Mouse (Mus musculus): ENCODE measurements around the gene Bach2.

Bach2 gene

DNA sequence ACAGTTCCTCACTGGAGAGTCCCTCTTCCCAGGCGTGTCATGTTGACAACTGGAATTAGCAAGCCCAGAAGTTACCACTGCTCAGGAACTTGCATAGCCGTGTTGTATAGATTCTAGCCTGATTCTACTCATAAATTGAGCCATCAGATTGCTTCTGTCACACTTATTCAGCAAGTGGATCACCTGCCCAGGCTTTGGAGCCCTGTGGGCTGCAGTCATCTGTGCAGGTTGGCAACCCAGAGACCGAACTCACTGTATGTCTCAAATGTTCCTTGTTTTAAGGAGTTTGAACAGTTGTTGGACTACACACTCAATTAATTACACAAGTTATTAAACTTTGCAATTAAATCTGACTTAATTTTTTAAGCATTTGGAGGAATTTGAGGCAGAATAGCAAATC is 61.4 kb downstream of the Bach2 start:
- DNase-seq: no peak

DNA sequence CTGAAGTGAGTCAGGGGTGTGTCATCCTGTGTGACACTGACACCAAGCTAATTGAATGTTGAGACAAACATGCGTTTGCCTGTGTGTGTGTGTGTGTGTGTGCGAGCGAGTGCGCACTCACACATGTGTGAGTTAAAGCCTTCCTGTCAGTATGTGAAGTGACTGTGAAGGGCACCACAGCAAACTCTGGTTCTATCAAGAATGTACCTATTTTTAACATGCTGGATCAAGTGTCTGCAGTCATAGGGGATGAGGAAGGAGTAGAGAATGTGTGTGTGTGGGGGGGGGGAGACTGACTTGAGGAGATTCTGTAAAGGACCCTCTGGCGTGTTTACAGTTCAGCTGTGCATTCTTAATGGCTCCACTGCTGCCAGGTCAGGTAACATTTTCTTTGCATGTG is 64.1 kb downstream of the Bach2 start:
- DNase-seq: no peak

DNA sequence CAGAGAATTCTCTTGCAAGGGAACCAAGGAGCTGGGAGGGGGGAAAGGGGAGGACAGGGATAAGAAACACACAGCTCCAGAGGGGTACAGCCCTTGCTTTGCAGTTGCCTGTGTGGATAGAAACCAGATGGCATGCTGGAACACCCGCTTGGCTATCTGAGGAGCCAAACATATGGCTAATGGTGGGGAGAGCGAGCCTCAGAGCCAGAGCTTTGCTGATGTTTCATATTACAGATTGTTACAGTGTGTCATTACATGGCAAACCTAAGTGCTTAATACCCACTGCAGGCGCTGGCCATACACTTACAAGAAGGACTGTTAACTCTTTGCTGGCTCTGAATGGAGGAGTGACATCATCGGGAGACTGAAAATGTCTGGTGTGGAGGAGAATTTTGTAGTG is 64.5 kb downstream of the Bach2 start:
- DNase-seq: no peak

DNA sequence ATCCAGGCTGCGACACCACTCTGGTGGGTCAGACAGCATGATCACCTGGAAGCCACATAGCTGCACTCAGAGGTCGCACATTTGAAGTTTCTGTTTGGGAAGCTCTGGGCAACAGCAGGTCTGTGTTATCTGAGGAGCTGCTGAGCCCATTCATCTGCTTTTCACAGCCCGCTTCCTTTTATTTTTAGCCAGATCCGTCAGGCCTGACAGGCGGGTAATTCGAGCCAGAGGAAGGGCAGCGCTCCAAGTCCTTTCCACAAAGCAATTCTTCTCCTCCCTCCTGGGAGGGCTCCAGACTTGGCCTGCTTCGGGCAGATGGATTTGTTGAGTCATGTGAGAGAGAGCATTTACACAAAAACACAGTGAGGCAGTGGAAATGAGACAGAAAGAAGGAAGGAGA is 65.1 kb downstream of the Bach2 start:
- no peak for DNase-seq

DNA sequence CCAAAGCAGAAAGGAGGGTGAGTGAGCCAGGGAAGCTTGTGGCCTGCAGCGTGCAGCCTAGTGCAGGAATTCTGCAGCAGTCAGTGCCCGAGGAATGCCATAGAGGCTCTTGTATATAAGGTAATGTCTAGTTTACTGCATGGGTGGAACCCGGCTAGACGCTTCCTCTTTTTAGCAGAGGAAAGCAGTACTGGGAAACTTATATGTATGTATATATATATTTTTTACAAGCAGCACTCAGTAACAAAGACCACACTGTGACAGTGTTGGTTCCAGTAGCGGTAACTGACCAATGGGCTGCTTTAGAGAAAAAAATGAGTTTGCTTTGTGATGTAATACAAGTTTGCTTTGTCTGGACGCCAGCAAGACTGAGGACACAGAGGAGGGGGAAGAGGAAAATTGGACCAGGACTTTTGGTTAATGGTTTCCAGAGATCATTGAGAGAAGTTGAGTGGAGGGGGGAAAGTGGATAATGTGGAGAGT is 65.7 kb downstream of the Bach2 start:
- DNase-seq: no peak

DNA sequence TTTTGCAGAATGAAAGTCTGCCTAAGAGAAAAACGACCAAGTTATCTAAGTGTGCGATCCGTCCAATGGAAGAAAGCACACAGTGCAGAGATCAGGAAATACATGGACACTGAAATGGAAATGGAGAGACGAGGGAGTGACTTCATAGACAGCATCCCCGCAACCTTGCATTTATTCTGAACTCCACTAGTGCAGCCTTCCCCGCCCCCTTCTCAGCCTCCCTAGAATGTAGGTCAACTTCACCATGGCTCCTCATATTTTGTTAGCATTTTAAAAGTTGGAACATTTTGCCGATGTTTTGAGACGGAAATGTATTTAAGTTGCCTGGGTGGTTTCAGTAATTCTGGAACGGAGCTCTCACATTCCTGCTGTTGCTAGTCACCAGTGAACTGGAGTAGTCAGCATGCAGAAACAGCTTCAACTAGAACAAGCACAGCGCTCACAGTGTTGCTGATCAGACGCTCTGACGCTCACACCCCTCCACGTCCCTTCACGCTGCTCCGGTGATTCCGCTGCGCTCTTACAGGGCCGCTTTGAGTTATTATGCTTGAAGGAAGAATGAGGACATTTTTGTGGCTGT is 66.5 kb downstream of the Bach2 start:
- DNase-seq: no peak

DNA sequence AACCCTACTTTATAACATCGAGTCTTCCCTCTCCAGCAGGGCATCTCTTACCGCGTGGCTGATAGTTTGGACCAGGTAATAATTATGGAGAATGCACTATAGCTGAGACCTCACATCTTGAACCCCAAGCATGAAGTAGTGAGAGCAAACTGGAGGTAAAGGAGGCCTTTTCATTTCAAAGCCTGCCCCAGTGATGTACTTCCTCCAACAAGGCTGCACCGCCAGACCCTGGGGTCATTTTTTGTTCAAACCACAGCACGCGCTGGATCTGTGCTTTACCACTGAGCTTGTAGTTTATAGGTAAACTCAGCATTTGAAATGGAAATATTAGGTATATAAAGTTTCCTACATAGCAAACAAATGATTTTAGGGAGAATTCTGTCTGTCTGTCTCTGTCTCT is 67.1 kb downstream of the Bach2 start:
- no peak for DNase-seq

DNA sequence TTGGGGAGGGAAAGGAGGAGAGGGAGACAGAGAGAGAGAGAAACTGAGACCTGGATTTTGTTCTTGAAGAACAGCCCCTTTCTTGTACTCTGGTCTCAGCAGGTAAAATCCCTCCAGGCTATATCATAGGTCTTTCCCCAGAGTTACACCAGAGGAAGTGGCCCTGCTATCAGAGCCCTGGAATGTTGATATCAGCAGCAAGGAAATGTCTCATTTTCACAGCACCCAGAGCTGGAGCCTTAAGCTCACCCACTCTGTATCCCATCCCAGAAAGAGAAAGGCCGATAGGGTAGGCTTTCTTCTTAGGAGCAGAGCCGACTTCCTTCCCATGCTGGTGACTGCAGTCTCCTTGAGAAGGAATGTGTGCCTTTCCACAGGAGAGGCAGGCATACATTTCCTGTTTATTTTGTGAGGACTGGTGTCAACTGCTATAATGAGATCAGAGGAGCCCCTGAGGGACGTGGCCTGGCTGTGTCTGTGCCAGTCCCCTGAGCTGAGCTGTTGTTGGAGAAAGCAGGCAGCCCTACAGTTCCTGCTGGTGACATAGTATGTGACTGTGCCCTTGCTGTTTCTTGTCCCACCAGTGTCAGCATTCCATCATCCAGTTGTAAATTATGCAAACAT is 67.7 kb downstream of the Bach2 start:
- DNase-seq: no peak

DNA sequence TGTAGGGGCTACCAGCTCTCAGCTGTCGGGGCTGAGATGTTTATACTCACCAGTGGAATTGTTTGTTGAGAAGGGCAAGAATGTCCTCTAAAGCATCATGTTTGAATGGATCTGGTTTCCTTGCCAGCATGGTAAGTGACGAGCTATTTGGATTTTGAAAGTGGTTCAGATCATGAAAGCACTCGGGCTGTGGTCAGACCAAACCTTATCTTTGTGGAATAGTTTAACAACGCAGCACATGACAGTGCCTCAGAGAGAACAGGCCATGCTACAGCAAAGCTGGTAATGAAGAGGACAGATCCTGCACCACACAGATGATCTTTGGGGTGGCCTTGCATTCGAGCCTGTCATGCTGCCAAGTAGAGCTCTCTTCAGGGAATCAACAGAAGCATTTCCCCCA is 68.6 kb downstream of the Bach2 start:
- no peak for DNase-seq

DNA sequence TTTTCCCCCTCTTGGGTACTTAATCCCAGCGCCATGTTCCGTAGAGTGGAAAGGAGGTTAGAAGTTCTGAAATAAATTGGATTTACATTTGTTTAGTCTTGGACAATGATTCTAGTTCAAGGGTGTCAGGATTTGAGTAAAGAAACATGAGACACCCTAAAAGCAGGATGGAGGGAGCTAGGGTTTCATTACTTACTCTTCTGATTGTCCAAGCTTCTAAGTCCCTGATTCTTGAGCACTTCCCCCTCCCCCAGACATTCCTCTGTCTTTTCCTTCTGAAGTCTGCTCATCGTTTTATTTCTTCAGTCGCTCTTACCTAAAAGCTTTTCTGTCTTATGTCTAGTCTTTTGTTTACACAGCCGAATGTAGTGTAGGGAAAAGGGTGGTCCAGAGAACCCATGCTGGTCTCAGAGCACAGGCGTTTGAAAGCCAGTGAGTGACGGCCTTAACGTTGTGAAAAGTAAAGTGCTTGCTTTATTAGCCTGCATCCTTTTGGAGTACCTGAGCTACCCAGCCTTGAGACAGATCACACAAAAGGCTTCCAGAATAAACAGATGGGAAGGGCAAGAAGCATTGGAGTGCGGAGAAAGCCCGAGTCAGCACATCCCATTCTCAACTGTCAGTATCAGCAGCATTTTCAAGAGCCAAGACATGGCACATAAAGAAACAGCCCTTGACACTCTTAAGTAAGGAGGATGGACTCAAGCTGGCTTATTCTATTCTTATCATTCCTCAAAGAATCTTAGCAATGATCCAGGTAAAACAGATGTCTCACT is 73.8 kb downstream of the Bach2 start:
- DNase-seq: no peak

DNA sequence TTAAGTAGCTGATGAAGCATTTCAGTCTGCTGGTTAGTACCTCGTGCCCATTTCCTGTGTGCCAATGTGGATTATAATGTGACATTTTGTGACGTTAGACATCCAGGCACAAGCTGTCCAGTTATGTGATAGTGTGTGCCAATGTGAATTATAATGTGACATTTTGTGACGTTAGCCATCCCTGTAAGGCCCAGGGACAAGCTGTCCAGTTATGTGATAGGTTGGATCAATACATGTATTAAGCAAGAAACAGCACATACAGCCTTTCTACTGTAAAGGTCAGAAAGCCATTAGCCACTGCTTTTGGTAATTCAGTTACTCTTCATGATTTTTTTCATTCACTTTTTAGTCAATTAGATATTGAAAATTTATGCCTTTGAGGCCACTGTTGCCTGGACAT is 76.3 kb downstream of the Bach2 start:
- DNase-seq: no peak

DNA sequence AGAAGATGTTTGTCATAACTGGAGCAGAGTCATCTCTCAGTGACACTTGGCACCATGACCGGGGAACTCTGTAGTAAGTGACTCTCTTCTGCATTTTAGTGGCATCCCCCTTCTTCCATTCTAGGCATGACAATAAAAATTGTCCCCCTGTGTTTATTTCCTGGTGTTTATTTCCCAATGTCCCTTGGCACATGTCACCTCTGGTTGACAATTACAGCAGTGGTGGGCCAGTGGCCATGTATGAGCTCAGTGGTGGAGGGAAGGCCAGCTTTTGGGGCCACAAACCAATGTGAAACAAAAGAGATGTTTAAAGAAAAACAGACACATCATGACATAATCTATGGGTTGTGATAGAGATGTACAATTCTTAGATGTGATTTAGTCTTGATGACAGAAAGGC is 80.0 kb downstream of the Bach2 start:
- no peak for DNase-seq

DNA sequence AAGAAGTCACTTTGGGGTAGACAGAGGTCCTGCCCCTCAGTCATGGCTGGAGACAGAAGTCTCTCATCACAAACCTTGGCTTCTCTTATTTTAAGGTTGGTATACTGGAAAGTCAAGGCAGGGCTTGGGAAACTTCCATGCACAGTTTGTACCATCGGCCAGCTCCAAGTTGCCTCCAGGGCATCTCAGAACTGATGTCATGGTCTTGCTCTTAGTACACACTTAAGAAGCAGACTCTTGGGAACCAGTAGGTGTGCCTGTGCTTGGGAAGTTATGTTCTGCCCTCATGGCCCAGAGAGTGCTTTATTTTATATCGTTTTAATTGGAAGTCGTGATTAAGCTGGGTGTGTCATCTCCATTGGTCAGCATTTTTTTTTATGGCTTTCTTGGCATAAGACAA is 80.7 kb downstream of the Bach2 start:
- no peak for DNase-seq

DNA sequence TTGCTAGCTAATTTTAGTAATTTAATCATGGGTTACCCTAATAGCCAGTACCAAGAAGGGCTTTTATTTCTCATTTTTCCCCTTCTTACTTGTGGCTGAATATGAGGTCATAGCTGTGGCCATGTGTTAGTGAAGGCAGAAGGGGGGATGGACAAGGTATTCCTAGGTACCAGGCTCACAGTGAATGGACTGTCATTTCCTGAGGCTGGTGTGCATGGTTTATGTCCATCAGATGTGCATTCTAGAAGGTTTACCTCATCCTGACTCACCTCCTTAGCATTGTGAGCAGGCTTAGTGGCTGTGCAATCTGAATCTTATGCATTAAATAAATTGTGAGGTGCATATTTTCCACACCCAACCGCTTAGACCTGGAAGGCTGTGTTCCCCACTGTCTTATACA is 81.4 kb downstream of the Bach2 start:
- no peak for DNase-seq

DNA sequence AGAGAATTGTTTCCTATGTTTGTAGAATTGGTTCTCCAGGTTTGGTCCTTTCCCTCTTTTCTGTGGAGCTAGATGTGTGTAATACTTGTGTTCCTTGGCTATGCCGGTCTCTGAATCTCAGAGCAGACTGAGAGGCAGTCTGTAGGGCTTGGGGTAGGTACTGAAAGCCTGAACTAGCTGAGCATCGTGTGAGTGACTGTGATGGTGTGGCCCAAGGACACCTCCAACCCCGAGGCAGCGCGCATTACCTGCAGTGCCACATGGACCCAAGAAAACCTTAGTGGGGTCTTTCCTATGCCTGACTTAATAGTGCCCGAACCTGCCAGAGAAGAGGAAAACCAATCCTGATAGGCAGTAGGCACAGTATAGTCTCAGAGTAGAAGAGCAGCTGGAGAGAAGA is 85.5 kb downstream of the Bach2 start:
- no peak for DNase-seq

DNA sequence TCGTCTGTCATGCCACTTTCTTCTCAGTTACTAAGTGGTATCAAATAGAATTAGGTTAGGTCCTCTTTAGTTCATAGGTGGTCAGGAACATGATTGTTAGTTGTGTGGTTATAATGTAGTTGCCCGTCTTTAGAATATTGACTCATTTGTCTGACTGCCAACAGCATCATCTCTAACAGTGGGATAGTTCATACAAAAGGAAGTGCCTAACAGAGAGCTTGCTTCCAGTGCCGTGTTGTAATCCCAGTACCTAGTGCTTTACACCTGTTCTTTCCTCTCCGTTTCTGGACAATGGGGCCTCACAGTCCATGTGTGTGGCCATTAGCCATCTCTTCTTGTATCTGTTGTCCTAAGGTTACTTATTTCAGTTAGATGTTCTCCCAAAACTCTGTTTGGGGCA is 86.4 kb downstream of the Bach2 start:
- DNase-seq: no peak

DNA sequence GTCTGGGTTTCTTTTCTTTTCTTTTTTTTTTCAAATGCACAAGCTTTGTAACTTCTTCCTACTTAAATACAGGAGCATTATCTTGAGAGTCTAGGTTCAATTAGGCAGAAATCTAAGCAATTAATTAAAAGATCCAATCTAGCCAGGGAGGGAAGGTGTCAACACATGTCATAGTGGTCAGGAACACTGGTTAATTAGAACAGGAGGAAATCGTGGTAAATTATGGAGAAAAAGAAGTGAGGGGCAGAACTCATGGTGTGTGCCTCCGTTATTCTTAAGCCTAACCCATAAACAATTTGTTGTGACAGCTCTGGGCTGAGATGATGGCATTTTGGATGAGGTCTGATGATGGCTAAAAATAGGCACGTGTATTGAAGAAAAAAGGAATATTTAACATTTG is 87.0 kb downstream of the Bach2 start:
- no peak for DNase-seq

DNA sequence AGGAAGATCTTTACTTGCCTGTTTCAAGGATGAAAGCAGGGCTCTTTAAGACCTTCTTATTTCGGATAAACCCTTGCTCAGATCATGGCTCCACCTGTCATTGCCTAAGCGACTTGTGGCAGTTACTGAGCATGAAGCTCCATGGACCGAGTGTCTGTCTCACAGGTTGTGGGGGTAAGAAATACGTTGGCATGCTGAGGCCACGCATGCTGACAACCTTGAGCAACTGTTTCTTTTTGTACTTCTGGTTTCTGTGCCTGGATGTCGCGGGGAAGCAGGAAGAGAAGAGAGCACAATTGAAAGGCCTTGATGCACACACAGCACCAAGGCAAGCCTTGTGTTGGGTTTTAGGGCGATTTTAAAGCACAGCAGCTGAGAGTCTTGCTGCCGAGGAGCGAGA is 87.7 kb downstream of the Bach2 start:
- no peak for DNase-seq

DNA sequence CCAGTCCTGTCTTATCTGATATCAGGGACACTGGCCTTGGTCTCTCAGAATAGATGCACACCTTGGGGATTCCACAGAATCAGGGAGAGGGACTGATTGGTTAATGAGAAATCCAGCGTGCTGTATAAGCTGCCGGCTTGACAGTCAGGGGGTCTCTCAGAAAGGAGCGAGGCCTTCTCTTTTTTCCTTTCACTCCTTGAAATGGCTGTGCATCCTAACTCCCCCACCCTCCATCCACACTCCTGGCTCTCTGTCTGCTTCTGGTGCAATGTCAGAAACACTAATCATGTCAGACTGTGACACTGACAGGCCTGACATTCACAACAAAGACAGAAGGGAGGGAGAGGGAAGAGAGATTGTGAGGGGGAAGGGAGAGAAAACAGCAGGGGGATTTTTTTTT is 88.3 kb downstream of the Bach2 start:
- DNase-seq: no peak

DNA sequence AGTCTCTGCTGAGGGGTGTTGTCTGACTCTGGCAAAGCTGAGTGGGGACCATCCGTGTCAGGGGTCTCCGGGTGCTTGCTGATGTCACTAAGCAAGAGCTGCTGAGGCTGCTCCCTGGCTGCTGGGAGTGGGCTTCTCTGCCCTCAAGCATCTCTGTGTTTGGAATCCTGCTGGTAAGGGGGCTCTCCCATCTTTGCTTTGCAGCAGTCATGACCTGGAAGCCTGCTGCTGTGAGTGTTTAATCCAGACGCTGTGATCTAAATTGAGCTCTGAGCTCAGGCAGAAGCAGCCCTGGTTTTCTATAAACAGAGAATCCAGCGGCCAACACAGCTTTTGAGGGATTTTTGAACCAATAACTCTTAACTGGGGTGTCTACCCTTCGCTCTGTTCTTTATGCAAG is 89.0 kb downstream of the Bach2 start:
- DNase-seq: no peak

DNA sequence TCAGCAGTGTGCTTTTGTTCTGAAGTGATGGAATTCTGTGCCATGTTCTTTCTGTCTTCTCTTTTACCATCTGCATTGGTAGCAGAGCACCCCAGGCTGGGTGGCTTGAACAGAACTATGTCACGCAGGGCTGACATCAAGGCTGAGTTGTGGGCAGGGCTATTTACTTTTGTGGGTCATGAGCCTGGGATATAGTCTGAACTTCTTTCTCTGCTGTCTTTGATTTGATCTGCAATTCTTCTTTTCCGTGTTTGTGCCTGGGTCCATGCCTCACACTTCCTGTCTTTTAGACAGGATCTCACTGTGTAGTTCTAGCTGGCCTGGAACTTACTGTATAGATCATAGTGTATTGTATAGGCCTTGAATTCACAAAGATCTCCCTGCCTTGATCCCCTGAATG is 90.0 kb downstream of the Bach2 start:
- DNase-seq: no peak

DNA sequence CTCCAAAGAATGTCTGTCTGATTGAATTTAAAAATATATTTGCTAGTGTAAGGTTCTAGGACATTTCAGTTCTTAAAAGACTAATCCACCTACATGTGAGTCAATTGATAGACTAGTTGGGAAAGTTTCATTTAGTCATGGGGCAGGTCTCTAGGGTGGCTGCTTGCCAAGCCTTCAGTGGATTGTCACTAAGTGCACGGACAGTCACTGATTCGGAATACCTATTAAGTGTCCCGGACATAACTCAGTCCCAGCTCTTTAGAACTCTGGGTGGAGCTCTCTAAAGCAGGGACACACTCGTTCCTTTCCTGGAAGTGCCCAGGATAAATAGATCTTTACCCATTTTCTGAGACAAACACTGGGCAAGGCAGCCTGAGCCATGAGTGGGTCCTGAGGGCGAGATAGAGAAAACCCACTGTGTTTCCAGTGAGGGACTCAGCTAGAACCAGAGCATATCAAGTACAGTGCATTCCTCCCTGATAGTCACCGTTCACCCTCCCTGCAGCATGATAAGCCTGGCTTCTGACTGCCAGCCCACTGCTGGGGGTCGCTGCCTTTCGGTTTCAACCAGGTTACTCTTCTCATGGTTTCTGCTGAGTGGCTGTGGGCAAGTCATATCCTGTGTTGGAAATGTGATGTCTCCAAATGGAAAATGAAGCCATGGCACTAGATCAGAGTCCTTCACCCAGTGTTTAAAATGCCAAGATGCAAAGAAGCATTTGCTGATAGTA is 92.1 kb downstream of the Bach2 start:
- no peak for DNase-seq

DNA sequence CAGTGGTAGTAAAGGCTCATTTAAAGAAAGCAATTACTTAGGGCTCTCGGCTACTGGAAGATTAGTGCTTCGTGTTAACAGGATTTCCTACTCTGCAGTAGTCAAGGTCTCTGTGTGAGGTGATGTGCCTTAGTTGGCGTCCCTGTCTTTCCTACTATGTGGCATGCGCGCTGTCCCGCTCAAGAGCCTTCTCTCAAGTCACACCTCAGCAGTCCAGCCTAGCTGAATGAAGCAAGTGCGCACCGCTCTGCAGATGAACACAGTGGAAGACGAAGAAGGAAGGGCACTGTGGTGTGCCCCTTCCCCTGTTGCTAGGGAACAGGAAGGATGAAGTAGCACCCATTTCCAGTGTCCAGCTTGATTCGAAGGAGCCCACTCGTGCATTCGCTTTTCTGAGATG is 93.4 kb downstream of the Bach2 start:
- DNase-seq: no peak

DNA sequence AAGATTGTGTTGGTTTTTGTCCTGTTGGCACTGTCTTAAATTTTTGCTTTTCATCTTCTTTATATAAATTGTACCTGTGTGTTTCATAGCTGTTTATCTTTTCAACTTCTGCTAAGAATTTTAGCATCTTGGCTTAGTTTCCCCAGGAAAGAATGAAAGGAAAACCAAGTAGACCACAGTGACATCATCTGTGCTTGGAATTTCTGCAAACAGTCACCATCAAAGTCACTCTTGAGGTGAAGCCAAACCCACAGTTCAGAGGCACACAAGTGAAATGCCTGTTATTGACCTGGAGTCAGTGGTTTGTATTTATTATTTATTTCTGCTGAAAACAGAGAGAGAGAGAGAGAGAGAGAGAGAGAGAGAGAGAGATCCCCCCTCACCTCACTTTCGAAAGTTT is 95.5 kb downstream of the Bach2 start:
- DNase-seq: no peak
